Mouse (Mus musculus) lung, embryonic 14.5 days (tissue): Measurements from ENCODE around the gene D1Ertd622e. TPM values are rescaled to one million over a fixed set of nuclear protein-coding genes. Genes with fewer than 3 reads are reported as not detected.

Source experiments
- ATAC-seq: fragments of 200-750 bp; cut with Nextera tagmentation; 2 replicates; pipeline ENCODE4 v1.8.0; 2017; ENCODE audit warnings: mild to moderate bottlenecking, moderate TSS enrichment, moderate library complexity; ENCODE audit not compliant: insufficient read depth
- DNase-seq: peaks from one replicate; pipeline ENCODE4 v3.0.0-alpha.2; 2015
- H3K27ac ChIP-seq: fragments of 300-500 bp; sonication (generic); 2 replicates; pipeline ENCODE4 v1.5.1; 2014; ENCODE audit warnings: low read depth, mild to moderate bottlenecking, moderate library complexity
- H3K27me3 ChIP-seq: fragments of 300-500 bp; sonication (generic); 2 replicates; pipeline ENCODE4 v1.6.1; 2014; ENCODE audit warnings: low read length, control low read depth; ENCODE audit not compliant: insufficient read depth
- H3K36me3 ChIP-seq: fragments of 300-500 bp; sonication (generic); 2 replicates; pipeline ENCODE4 v1.6.1; 2014; ENCODE audit warnings: control low read depth; ENCODE audit not compliant: insufficient read depth
- H3K4me1 ChIP-seq: fragments of 300-500 bp; sonication (generic); 2 replicates; pipeline ENCODE4 v1.6.1; 2014; ENCODE audit warnings: antibody characterized with exemption, control low read depth; ENCODE audit not compliant: insufficient read depth
- H3K4me2 ChIP-seq: fragments of 300-500 bp; sonication (generic); 2 replicates; pipeline ENCODE4 v1.6.1; 2014; ENCODE audit warnings: mild to moderate bottlenecking
- H3K4me3 ChIP-seq: fragments of 300-500 bp; sonication (generic); 2 replicates; pipeline ENCODE4 v1.5.1; 2014; ENCODE audit warnings: low read depth, low read length
- H3K9ac ChIP-seq: fragments of 300-500 bp; sonication (generic); 2 replicates; pipeline ENCODE4 v1.6.1; 2014
- H3K9me3 ChIP-seq: fragments of 300-500 bp; sonication (generic); 2 replicates; pipeline ENCODE4 v1.6.1; 2016; ENCODE audit warnings: low read depth, low read length, control low read depth
- CTCF ChIP-seq: IDR thresholded peaks from 2 replicates; pipeline ENCODE4 v1.5.1; 2016; ENCODE audit warnings: antibody characterized with exemption, low read depth
- WGBS: fragments of 180-500 bp; shearing (Covaris S2); extraction: QIAGEN DNeasy Blood & Tissue Kit; methylation state at CpG from one replicate; pipeline ENCODE4 v1.1.7; 2014; 5-methylcytosine and 5-hydroxymethylcytosine counted together
- polyA plus RNA-seq: library from polyadenylated mRNA; unstranded; fragments of >200 nt; fragmentation: Nextera tagmentation; extraction: Ambion mirVana; gene quantifications from 2 replicates; pipeline ENCODE4 v1.2.1, GENCODE M21; 2014

The D1Ertd622e gene
- polyA plus RNA-seq, 1 experiment from 2014 or later: 17.1 TPM

DNA sequence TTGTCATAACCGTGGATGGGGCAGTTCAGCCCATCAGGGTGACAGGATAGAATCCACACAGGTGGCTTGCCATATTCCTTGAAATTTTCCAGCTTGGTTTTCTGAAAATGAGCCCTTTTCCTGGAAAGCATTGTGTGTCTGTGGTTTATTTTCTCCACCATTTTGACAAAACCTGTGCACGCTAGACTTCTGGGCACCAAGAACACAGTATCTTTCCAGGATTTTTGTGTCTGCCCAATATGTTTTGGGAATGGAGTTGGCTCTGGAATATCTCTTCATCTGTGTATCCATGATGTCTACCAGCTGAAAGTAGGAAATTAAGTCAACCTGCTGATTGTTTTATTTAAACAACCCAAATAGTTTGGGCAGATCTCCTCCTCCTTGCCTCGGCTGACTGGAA, 99.0 kb downstream of the D1Ertd622e start:
- Histone ChIP-seq H3K36me3 (no peaks in the 10 kb centered on the region), H3K4me3 (no peak overlapping the region), H3K4me2 (no peak overlapping the region), H3K4me1 (no peaks in the 10 kb centered on the region), H3K9me3 (no peaks in the 10 kb centered on the region), H3K9ac (no peak overlapping the region), H3K27me3 (no peaks in the 10 kb centered on the region), H3K27ac (no peak overlapping the region)
- ATAC-seq (no peak), DNase-seq (no peak)
- WGBS: 78% methylated on average over 3 of the region's 3 CpGs
- no peak for TF ChIP-seq CTCF

Other genes starting within 250 kb of the D1Ertd622e start
- gene Gin1, start 108.1 kb upstream of the D1Ertd622e start, polyA plus RNA-seq: 15.2 and 17.3 TPM in 2 replicates
- 38.8 and 41.4 TPM in 2 replicates for gene Ppip5k2, start 108.3 kb upstream of the D1Ertd622e start, polyA plus RNA-seq